Mouse (Mus musculus) embryonic stem cell, embryonic (primary cell): ENCODE measurements around the gene Anxa8.

Experiments used
- CTCF ChIA-PET, 4 experiments: fragments of 300-600 bp in 2 of 4; fragments of 350-600 bp in 2 of 4; sonication (Branson Sonifier 250); formaldehyde crosslinking; loops; one replicate each; lab custom pipeline; 2022; ENCODE audit warnings: inconsistent platforms in 2 of 4; lab: Charles Lee
- POLR2A ChIA-PET, 4 experiments: fragments of 300-600 bp in 2 of 4; fragments of 350-600 bp in 2 of 4; sonication (Branson Sonifier 250); formaldehyde crosslinking; loops; one replicate each; lab custom pipeline; 2022; ENCODE audit warnings: antibody characterized with exemption in 4 of 4, inconsistent platforms in 1 of 4; lab: Charles Lee

Gene Anxa8

GRCm38 (mm10) chr14:34085731-34086130 is at the start of gene Anxa8:
TSS of gene Anxa8 (plus strand) at chr14:34085981.
- ChIA-PET CTCF (interaction anchor here in 3 of 4 experiments (0.6 to 3.6 kb wide), 8 partner anchors 18 to 130 kb away, joined by 3 to 18 read pairs (median 5); no protein-coding TSS in a partner anchor), POLR2A (interaction anchor here in 2 of 4 experiments (0.5 to 2.5 kb wide), 9 partner anchors 10 to 462 kb away, joined by 3 to 11 read pairs (median 3); partner anchors contain the start of gene Gprin2 (in 1 of the 2))

GRCm38 (mm10) chr14:34041241-34041640 is 44.5 kb upstream of the Anxa8 start:
- CTCF ChIA-PET = no interaction called here

GRCm38 (mm10) chr14:34043341-34043740 is 42.4 kb upstream of the Anxa8 start:
- ChIA-PET POLR2A (no interaction called here), CTCF (no interaction called here)

More at GRCm38 (mm10) chr14:34041241-34041640, 44.5 kb upstream of the Anxa8 start:
- POLR2A ChIA-PET = no interaction called here

DNA sequence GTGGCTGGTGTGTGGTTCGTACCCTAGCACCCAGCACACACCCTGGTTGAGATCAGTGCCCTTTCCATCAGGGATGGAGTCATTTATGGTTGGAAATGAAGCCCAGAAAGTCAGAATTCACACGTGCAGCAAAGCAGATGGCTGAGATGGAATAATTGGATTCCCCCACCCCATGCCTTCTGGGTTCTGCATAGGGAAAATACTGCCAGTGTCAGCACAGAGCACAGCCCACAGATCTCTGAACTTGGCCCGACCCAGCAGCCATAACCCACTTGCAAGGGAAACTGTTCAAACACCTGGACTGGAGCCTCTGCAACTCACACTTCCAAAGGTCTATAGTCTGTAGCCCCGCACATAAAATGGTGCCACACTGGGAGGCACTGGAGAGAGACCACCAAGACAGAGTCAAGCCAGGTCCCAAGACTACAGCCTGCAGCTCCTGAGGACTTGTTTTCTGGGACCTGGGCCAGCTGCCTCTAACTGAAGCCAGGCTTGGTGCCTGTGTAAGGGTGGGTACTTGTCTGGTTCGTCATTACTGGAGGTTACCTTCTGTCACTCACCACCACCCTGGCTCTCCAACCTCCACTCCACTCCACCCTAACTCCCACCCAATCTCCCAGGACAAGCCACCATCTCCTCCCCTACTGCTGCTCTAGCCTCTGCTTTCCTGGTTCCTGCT is 35.5 kb upstream of the Anxa8 start:
- POLR2A ChIA-PET = no interaction called here
- CTCF ChIA-PET = interaction anchor here in 1 of 4 experiments (0.5 kb wide), 1 partner anchor 43 kb away, joined by 4 read pairs; no protein-coding TSS in a partner anchor

DNA sequence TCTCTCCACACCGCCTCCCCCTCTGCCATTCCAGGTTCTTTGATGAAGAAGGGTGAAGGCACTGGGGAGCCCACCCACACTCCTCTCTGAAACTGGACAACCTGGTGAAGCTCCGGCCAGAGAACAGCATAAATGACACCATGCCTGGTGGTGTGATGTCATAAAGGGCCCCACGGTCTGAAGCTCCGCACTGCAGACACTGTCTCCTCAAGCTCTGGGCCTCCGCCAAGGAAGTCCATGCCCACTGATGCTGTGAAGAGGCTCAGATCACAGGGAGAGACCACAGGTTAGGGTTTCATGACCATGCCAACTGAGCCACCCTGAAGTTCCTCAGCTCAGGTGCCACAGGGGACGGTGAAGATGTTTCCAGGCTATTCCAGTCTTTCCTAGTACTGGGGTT is 33.3 kb upstream of the Anxa8 start, which contains the start of gene Antxrl:
TSS of gene Antxrl (plus strand) at position 192 of the 400 bp plus-strand sequence.
- ChIA-PET POLR2A (no interaction called here), CTCF (no interaction called here)

- ChIA-PET CTCF (interaction anchor here in 3 of 4 experiments (0.6 to 2.5 kb wide), 3 partner anchors 9 to 358 kb away, joined by 3 to 6 read pairs (median 6); no protein-coding TSS in a partner anchor), POLR2A (no interaction called here)
Observed at GRCm38 (mm10) chr14:34071665-34072064, 14.1 kb upstream of the Anxa8 start.

DNA sequence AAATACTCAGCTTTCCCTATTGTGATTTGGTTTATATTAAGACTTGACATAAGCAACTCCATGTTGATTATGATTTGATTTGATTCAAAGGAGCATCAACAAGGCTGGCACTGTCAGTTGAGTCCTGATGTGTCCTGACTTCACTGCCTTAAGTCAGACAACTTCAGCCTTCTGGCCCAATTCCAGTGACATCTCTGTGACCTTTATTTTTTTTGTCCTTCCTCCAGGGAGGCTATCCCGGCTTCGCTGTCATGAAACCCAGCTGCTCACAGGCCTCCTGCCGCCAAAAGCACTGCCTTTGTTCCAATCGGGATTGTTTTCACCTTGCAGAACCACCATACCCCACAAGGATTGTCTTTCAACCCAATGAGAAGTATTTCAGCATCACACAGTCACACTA is 10.4 kb upstream of the Anxa8 start:
- CTCF ChIA-PET = interaction anchor here in 2 of 4 experiments (0.6 to 1.1 kb wide), 2 partner anchors 12 to 30 kb away, joined by 3 to 8 read pairs; no protein-coding TSS in a partner anchor
- POLR2A ChIA-PET = interaction anchor here in 1 of 4 experiments (0.6 kb wide), 1 partner anchor 123 kb away, joined by 4 read pairs; no protein-coding TSS in a partner anchor

DNA sequence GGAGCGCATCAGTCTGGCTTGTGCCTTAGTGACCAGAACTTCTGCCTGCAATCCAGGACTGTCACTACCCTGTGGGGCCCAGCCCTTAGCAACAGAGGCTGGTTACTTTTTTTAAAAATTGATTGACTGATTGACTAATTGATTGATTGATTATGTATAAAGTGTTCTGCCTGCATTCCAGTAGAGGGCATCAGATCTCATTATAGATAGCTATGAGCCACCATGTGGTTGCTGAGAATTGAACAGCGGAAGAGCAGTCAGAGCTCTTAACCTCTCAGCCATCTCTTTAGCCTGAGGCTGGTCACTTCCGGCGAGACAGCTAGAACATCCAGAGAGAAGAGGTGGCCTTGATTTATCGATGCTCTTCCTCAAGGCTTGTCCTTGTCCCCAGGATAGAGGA is 8.6 kb upstream of the Anxa8 start:
- ChIA-PET POLR2A (no interaction called here), CTCF (interaction anchor here (0.8 to 1.8 kb wide), 6 partner anchors 28 to 415 kb away, joined by 3 to 6 read pairs (median 4); no protein-coding TSS in a partner anchor)

DNA sequence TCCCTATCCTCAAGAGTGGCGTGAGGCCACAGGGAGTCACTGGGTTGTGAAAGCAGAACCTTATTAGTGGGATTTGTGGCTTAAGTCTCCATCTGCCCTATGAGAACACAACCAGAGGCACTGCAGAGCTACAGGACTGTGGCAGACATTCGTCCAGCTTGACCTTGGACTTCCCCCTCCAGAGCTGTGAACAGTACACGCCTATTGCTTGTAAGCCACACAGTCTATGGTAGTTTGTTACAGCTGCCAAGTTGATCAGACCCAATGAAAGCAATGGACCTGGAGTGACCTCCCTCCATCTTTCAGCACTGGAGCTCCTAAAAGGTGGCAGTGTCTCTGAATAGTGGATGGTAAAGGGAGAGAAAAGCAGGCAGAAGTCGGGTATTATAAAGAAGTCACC is 7.5 kb upstream of the Anxa8 start:
- ChIA-PET CTCF (interaction anchor here in 3 of 4 experiments (0.9 to 4.5 kb wide), 4 partner anchors 26 to 119 kb away, joined by 3 to 63 read pairs (median 4); no protein-coding TSS in a partner anchor), POLR2A (no interaction called here)

GRCm38 (mm10) chr14:34080321-34080997 is 5.3 kb upstream of the Anxa8 start:
- ChIA-PET CTCF (interaction anchor here (0.5 to 4.5 kb wide), 63 partner anchors 9 to 743 kb away, joined by 3 to 63 read pairs (median 4); partner anchors contain the start of genes A630023A22Rik (in 2 of the 4) and Npy4r (in 1 of the 4)), POLR2A (interaction anchor here in 3 of 4 experiments (0.6 to 2.0 kb wide), 17 partner anchors 10 to 315 kb away, joined by 3 to 8 read pairs (median 3); partner anchors contain the start of gene A630023A22Rik (in 1 of the 3))

DNA sequence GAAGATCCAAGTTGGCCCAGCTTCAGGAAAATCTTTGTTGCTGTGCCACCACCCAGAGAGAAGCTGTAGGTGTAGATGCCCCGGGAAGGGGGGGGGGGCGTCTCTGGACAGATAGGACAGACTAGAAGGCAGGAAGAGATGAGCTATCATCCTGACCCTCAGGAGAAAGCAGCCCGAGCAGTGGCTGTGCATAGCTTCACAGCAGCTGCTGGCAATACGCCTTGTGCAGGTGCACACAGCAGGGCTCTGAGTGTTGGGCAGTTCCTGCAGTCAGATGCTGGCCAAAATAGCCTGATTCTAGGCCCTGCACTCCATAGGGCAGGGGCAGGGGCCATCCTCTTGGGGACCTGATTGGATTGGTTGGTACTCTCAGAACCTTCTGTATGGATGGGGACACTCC is 1.0 kb downstream of the Anxa8 start:
- ChIA-PET CTCF (interaction anchor here in 3 of 4 experiments (0.6 to 3.6 kb wide), 9 partner anchors 11 to 315 kb away, joined by 3 to 18 read pairs (median 5); no protein-coding TSS in a partner anchor), POLR2A (interaction anchor here in 1 of 4 experiments (0.6 to 1.4 kb wide), 2 partner anchors 18 to 151 kb away, joined by 3 to 4 read pairs; no protein-coding TSS in a partner anchor)

DNA sequence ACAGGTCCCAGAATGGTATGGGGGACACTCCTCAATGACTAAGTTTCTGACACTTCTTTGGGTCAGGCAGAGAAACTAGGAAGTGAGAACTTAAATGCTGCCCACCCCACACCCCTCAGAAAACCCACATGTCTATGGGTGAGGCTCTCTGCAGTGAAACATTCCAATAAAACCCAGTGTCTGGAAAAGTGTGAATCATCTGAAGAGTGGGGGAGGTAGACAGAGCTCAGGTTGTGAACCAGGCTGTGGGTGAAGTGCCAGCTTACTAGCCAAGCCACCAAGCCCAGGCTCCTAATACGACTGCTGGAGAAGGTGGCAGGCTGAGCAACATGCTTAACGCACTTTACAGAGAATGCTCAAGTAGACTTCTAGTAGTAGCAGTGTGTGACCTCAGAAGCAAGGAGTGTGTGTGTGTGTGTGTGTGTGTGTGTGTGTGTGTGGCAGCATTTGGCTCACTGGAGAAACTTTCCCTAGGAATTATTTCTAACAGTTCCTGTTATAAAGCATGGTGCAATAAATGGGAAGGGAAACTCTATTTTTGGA is 2.1 kb downstream of the Anxa8 start:
- CTCF ChIA-PET = no interaction called here
- POLR2A ChIA-PET = no interaction called here

DNA sequence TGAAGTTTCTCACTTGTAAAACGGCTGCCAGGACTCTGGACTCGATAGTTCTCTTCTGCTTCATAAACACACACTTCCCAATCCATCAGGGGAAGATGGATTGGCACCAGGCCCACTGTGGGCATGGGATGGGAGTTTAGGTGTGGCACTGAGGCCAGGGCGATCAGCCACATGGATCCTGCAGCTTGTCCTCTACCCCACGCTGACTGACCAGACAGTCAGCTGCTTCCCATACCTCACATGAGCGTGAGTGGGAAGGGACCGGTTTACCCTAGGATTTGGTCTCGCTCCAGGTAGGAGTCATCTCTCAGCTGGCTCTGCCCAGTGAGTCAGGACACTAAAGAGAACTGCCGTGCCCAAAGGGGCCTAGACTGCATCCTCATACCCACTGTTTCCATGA is 4.0 kb downstream of the Anxa8 start:
- POLR2A ChIA-PET = interaction anchor here in 1 of 4 experiments (1.3 kb wide), 1 partner anchor 9 kb away, joined by 4 read pairs; no protein-coding TSS in a partner anchor
- CTCF ChIA-PET = interaction anchor here in 1 of 4 experiments (0.9 kb wide), 1 partner anchor 1407 kb away, joined by 4 read pairs; no protein-coding TSS in a partner anchor

DNA sequence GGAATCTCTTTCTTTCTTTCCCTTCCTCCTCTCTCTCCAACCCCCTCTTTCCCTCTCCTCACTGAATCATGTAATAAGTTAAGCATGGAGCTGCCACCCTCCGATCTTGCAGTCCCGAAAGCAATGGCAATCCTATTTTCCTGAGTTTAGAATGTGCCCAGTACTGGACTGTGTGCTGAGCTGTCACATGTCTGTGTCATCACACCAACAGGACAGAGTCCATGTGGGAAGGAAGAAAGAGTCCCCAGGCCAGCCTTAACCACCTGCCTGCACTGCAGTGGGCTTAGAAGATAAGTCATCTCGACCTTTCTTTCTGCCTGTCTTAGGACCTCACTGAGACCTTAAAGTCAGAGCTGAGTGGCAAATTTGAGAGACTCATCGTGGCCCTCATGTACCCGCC is 5.7 kb downstream of the Anxa8 start:
- CTCF ChIA-PET = interaction anchor here in 3 of 4 experiments (0.8 to 2.4 kb wide), 9 partner anchors 11 to 143 kb away, joined by 3 to 9 read pairs (median 6); partner anchors contain the start of gene Gprin2 (in 1 of the 3)
- POLR2A ChIA-PET = interaction anchor here in 1 of 4 experiments (0.7 kb wide), 1 partner anchor 10 kb away, joined by 3 read pairs; no protein-coding TSS in a partner anchor

DNA sequence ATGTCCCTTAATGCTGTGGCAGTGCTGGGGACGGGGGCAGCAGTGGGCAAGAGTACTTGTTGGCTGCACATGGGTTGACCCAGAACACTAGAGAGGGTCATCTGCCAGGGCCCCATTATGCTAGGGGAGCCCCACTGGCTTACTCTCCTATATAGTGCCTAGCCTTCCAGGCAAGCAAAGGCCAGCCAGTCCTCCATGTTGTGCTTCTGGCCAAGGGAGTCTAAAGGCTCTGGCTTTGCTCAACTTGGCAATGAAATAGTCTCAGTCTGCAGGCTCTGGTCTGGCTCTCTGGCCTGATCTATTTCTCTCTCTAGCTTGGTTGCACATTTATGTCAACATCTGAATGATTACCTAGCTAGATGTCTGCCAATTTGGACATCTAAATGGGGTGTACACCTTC is 7.1 kb downstream of the Anxa8 start:
- CTCF ChIA-PET = interaction anchor here (0.7 to 2.4 kb wide), 11 partner anchors 12 to 143 kb away, joined by 3 to 9 read pairs (median 4); no protein-coding TSS in a partner anchor
- POLR2A ChIA-PET = no interaction called here

DNA sequence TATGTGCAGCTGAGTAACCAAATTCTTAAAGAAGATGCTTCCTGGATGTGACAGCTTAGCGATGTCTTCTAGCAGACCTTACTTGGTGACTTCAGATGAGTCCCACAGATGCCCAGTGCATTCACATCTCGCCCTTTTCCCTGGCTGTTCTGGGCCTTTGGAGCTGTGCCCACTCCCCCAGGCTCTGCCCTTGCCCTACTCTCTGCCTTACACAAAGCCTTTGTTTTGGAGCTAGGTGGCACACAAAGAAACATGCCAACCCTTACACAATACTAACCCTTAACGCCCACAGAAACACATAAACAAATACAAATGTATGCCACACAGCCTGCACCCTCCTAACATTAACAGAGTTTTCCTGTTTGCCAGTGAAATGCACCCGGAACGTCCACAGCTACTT is 10.4 kb downstream of the Anxa8 start:
- POLR2A ChIA-PET = interaction anchor here in 2 of 4 experiments (0.9 to 1.7 kb wide), 2 partner anchors 10 to 12 kb away, joined by 3 to 4 read pairs; partner anchors contain the start of gene Anxa8 (in 1 of the 2)
- CTCF ChIA-PET = interaction anchor here (0.6 to 1.6 kb wide), 5 partner anchors 9 to 34 kb away, joined by 3 to 6 read pairs (median 4); no protein-coding TSS in a partner anchor

DNA sequence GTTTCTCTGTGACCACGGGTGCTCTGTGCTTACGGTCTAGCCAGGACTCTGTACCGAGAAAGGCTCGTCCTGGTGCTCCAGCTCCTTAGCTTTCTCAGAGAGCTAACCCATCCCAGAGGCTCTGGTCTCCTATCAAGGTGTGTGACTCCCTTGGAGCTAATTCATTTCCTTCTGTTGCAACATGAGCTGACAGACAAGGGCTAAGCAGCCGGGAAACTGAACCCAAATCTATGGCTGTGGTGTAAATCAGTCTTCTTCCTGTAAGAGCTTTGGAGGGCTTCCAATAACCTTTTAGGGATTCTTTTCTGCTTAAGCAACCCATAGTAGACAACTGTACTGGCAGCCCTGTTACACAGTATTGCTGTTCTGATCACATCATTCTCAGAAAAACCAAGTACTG is 16.8 kb downstream of the Anxa8 start, which contains the start of gene A630023A22Rik:
TSS of gene A630023A22Rik (minus strand) at position 154 of the 400 bp plus-strand sequence.
- CTCF ChIA-PET = interaction anchor here in 2 of 4 experiments (0.7 to 1.8 kb wide), 3 partner anchors 18 to 22 kb away, joined by 3 to 8 read pairs (median 3); no protein-coding TSS in a partner anchor

DNA sequence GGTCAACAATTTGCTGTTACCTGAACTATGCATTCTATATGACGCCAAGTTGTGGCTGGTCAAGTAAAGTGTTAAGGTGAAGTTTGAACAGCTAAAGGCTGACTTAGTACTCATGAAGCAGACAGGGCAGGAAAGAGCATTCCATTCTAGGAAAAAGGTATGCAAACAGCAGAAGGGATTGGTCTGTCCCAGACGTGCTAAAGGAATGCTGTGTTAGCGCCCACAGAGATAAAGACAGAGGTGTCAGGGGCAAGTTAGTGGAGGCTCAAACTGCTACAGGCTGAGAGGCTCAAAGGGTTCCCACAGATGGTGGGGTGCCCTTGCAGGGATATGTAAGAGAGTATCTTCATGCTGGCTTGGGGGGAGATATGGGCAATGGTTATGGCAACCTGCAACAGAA is 18.1 kb downstream of the Anxa8 start:
- POLR2A ChIA-PET = no interaction called here
- CTCF ChIA-PET = interaction anchor here in 2 of 4 experiments (1.0 to 3.6 kb wide), 6 partner anchors 12 to 148 kb away, joined by 3 to 60 read pairs (median 7); no protein-coding TSS in a partner anchor

More for the DNA sequence above, 16.8 kb downstream of the Anxa8 start, which contains the start of gene A630023A22Rik:
- POLR2A ChIA-PET = interaction anchor here in 1 of 4 experiments (1.0 kb wide), 1 partner anchor 22 kb away, joined by 3 read pairs; no protein-coding TSS in a partner anchor
